Mouse (Mus musculus) lung, postnatal 0 days (tissue): ENCODE data around the gene Syce3.

Source experiments
- CTCF ChIP-seq: IDR thresholded peaks from 2 replicates; pipeline ENCODE4 v1.5.1; 2016; ENCODE audit warnings: antibody characterized with exemption, mild to moderate bottlenecking
- EP300 ChIP-seq: IDR thresholded peaks from 2 replicates; pipeline ENCODE4 v1.6.1; 2016; ENCODE audit warnings: antibody characterized with exemption, mild to moderate bottlenecking, control low read depth

GRCm38 (mm10) chr15:89424621-89425020 lies 14.3 kb upstream of the Syce3 start:
- no peak for TF ChIP-seq CTCF
- TF ChIP-seq EP300: no peak
